ENCODE assay signal across 10 mouse cellular contexts in the genomic region with DNA sequence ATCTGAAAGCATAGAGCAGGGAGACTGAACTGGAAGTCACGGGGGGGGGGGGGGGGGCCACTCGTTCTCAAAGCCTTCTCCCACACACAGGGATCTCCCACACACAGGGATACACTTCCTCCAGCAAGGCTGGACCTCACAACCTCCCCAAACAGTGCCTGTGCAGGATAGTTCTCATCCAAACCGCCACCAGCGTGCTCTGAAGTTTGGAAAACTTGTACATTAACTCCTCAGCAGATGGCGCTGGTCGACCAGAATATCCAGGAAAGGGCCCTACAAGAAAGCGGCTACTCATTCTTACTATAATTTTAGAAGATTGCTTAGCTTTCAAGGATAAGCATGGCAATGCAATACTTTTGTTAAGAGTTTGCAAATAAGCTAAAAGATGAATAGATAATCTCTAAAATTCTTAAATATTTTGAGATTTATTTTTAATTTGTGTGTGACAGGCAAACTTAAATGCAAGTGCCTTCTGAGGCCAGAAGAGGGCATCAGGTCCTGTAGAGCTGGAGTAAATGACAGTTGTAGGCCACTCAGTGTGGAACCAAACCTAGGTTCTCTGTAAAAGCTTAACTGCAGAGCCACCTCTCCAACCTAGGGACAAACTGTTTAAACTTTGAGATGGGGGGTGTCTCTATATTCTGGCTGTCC. TPM values are rescaled to one million over a fixed set of nuclear protein-coding genes. Genes with fewer than 3 reads are reported as not detected.
DNase-seq lines count a peak whose midpoint lies in the region; ATAC-seq and TF ChIP-seq lines count a peak whose summit lies in the region.
"Had no signal": no experiment of that assay in that cellular context is flagged by ENCODE, and none has a peak within 500 bp of the region (broad histone marks: within the 10 kb centered on the region; RNA-seq: fewer than 3 reads in every experiment).

No protein-coding gene starts in this region.

- TF ChIP-seq CTCF in hindbrain, postnatal 0 days (IDR thresholded peaks at IDR 0.05; ENCODE audit: low read depth), result peak; percentile 74

- no peak overlapping the region for H3K9ac ChIP-seq in hindbrain, postnatal 0 days (replicated peaks; ENCODE audit: low read length)

- H3K27me3 ChIP-seq in embryonic facial prominence, embryonic 10.5 days (replicated peaks; ENCODE audit: low read depth, poor library complexity, severe bottlenecking), result no peaks in the 10 kb centered on the region
- H3K27me3 ChIP-seq in hindbrain, postnatal 0 days (ENCODE audit: insufficient read depth, low read length), result no peaks in the 10 kb centered on the region

- WGBS in embryonic facial prominence, embryonic 10.5 days, result 11% methylated on average over 7 of the region's 7 CpGs
- 4% methylated on average over 7 of the region's 7 CpGs for WGBS in hindbrain, postnatal 0 days

- H3K4me1 ChIP-seq in embryonic facial prominence, embryonic 10.5 days, result no peaks in the 10 kb centered on the region
- no peaks in the 10 kb centered on the region for H3K4me1 ChIP-seq in hindbrain, postnatal 0 days (ENCODE audit: insufficient read depth, low read length)

- H3K9me3 ChIP-seq in embryonic facial prominence, embryonic 10.5 days, result no peaks in the 10 kb centered on the region
- no peaks in the 10 kb centered on the region for H3K9me3 ChIP-seq in hindbrain, postnatal 0 days (ENCODE audit: low read length)

- peaks cover 42% of the 10 kb centered on the region for H3K36me3 ChIP-seq in embryonic facial prominence, embryonic 10.5 days (replicated peaks)
- H3K36me3 ChIP-seq in hindbrain, postnatal 0 days (ENCODE audit: insufficient read depth, low read length), result peaks cover 24% of the 10 kb centered on the region; the same call in 1 of the 2 replicates

- no peak overlapping the region for H3K4me2 ChIP-seq in hindbrain, postnatal 0 days (ENCODE audit: low read depth, low read length)

- DNase-seq in left cerebral cortex, adult 18-20 months (ENCODE audit: low spot score in 2 of 2), result peak; percentile 57 to 70
- no peak for DNase-seq in left cerebral cortex, adult 11 months (ENCODE audit: low spot score)
- peak; percentile 83 for DNase-seq in R1 (ENCODE audit: low read depth, low spot score)
- peak; percentile 68 for DNase-seq in embryonic facial prominence, embryonic 10.5 days (ENCODE audit: low spot score)
- DNase-seq in hindbrain, postnatal 0 days (ENCODE audit: low spot score), result peak; percentile 88
- peak; percentile 53 for DNase-seq in liver
- DNase-seq in naive thymus-derived CD4-positive, alpha-beta T cell, adult 2 months (ENCODE audit: low read depth), result peak; percentile 62
- DNase-seq in yolk sac, embryonic 10.5 days (ENCODE audit: low spot score), result peak; percentile 42

- no peak overlapping the region for H3K27ac ChIP-seq in embryonic facial prominence, embryonic 10.5 days (replicated peaks)
- no peak overlapping the region for H3K27ac ChIP-seq in hindbrain, postnatal 0 days

- peak; percentile 70 for ATAC-seq in hindbrain, postnatal 0 days

- H3K4me3 ChIP-seq in embryonic facial prominence, embryonic 10.5 days, result no peak overlapping the region
- no peak overlapping the region for H3K4me3 ChIP-seq in hindbrain, postnatal 0 days (ENCODE audit: low read length)
- H3K4me3 ChIP-seq: erythroblast, embryonic 14.5 days had no signal

RNA-seq across cellular contexts. Expression of gene Cyp24a1, which starts 23.5 kb away (rescaled TPM):
- not detected for total RNA-seq in left cerebral cortex, adult 18-20 months (2021)
- polyA plus RNA-seq in embryonic facial prominence, embryonic 10.5 days (2016; fragmentation: Nextera tagmentation; extraction: Ambion mirVana), result not detected in 2 replicates
- not detected in 2 replicates for total RNA-seq in hindbrain, postnatal 0 days (2014; rRNA removed)
- polyA plus RNA-seq in hindbrain, postnatal 0 days (2015; fragmentation: Nextera tagmentation; extraction: Ambion mirVana), result 0.08 and 0.09 TPM in 2 replicates
- total RNA-seq: neutrophil, adult 5-6 weeks had no signal
- polyA plus RNA-seq: erythroblast, embryonic 14.5 days had no signal

RNA-seq across cellular contexts. Expression of gene Pfdn4, which starts 24.2 kb away (rescaled TPM):
- total RNA-seq in left cerebral cortex, adult 18-20 months (2021), result 10 to 100 TPM; 32.8 to 33.7 TPM
- 91.9 and 96.9 TPM in 2 replicates for polyA plus RNA-seq in embryonic facial prominence, embryonic 10.5 days (2016; fragmentation: Nextera tagmentation; extraction: Ambion mirVana)
- 67.7 and 94.6 TPM in 2 replicates for total RNA-seq in hindbrain, postnatal 0 days (2014; rRNA removed)
- 147 and 154 TPM in 2 replicates for polyA plus RNA-seq in hindbrain, postnatal 0 days (2015; fragmentation: Nextera tagmentation; extraction: Ambion mirVana)
